Mouse (Mus musculus) heart, embryonic 14.5 days (tissue): ENCODE data around the gene Prrc2b. TPM values are rescaled to one million over a fixed set of nuclear protein-coding genes. Genes with fewer than 3 reads are reported as not detected.

Source experiments
- ATAC-seq: fragments of 200-750 bp; cut with Nextera tagmentation; 2 replicates; pipeline ENCODE4 v1.8.0; 2017; ENCODE audit warnings: low read depth, moderate TSS enrichment; ENCODE audit not compliant: insufficient number of reproducible peaks, insufficient read depth, low FRiP score
- H3K27ac ChIP-seq, 2 experiments: fragments of 200-500 bp in 1 of 2; fragments of 300-500 bp in 1 of 2; sonication (generic) in 1 of 2; replicated peaks in 1 of 2; 2 replicates each; pipeline ENCODE4 v1.5.1; 2012 to 2014; ENCODE audit warnings: low read depth in 2 of 2, low read length in 2 of 2, control low read depth in 1 of 2, mild to moderate bottlenecking in 1 of 2, mixed read lengths in 1 of 2; ENCODE audit not compliant: control insufficient read depth in 1 of 2, insufficient read depth in 1 of 2
- H3K27me3 ChIP-seq: fragments of 300-500 bp; sonication (generic); 2 replicates; pipeline ENCODE4 v1.6.1; 2014; ENCODE audit warnings: mild to moderate bottlenecking, low read length, control low read depth; ENCODE audit not compliant: control insufficient read depth, insufficient read depth
- H3K36me3 ChIP-seq: fragments of 300-500 bp; sonication (generic); 2 replicates; pipeline ENCODE4 v1.6.1; 2014; ENCODE audit warnings: mild to moderate bottlenecking, control low read depth, low read length, mixed read lengths; ENCODE audit not compliant: control insufficient read depth, insufficient read depth
- H3K4me1 ChIP-seq, 2 experiments: fragments of 200-500 bp in 1 of 2; fragments of 300-500 bp in 1 of 2; sonication (generic) in 1 of 2; 2 replicates each; pipeline ENCODE4 v1.6.1; 2012 to 2014; ENCODE audit warnings: low read length in 2 of 2, control low read depth in 1 of 2, mixed read lengths in 1 of 2; ENCODE audit not compliant: control insufficient read depth in 2 of 2, insufficient read depth in 2 of 2
- H3K4me2 ChIP-seq: fragments of 300-500 bp; sonication (generic); 2 replicates; pipeline ENCODE4 v1.6.1; 2014; ENCODE audit warnings: mild to moderate bottlenecking, low read length
- H3K4me3 ChIP-seq, 2 experiments: fragments of 200-500 bp in 1 of 2; fragments of 300-500 bp in 1 of 2; sonication (generic) in 1 of 2; 2 replicates each; pipeline ENCODE4 v1.5.1; 2012 to 2014; ENCODE audit warnings: low read length in 2 of 2, mild to moderate bottlenecking in 2 of 2, control low read depth in 1 of 2, low read depth in 1 of 2, moderate library complexity in 1 of 2; ENCODE audit not compliant: control insufficient read depth in 1 of 2, insufficient read depth in 1 of 2
- H3K9ac ChIP-seq: fragments of 300-500 bp; sonication (generic); 2 replicates; pipeline ENCODE4 v1.6.1; 2014; ENCODE audit warnings: mild to moderate bottlenecking, low read length
- H3K9me3 ChIP-seq: fragments of 300-500 bp; sonication (generic); 2 replicates; pipeline ENCODE4 v1.6.1; 2016; ENCODE audit warnings: low read length, control low read depth; ENCODE audit not compliant: control insufficient read depth
- WGBS: fragments of 180-500 bp; shearing (Covaris S2); extraction: QIAGEN DNeasy Blood & Tissue Kit; methylation state at CpG from one replicate; pipeline ENCODE4 v1.1.7; 2014; 5-methylcytosine and 5-hydroxymethylcytosine counted together
- polyA plus RNA-seq: library from polyadenylated mRNA; unstranded; fragments of >200 nt; fragmentation: Nextera tagmentation; extraction: Ambion mirVana; gene quantifications from 2 replicates; pipeline ENCODE4 v1.2.1, GENCODE M21; 2014

Gene Prrc2b
- polyA plus RNA-seq, 1 experiment from 2014 or later = 41.8 TPM

GRCm38 (mm10) chr2:32164503-32164902, 13.6 kb downstream of the Prrc2b start:
- H3K9ac ChIP-seq = peak overlapping the region; percentile 17; the same call in 1 of the 2 replicates
- 0 out of 4 replicates have a peak overlapping the region, but pooled peaks of 1 of the 2 experiments have one; percentile 12 for H3K27ac ChIP-seq
- no peaks in the 10 kb centered on the region for H3K36me3 ChIP-seq

GRCm38 (mm10) chr2:32165040-32165800, 14.3 kb downstream of the Prrc2b start:
- Histone ChIP-seq H3K9ac (peak overlapping the region; percentile 17; the same call in 1 of the 2 replicates), H3K36me3 (no peaks in the 10 kb centered on the region), H3K4me1 (peaks cover 38 to 64% of the 10 kb centered on the region in 2 experiments), H3K4me2 (no peak overlapping the region), H3K27me3 (no peaks in the 10 kb centered on the region), H3K9me3 (no peaks in the 10 kb centered on the region), H3K27ac (no peak overlapping the region), H3K4me3 (no peak overlapping the region)
- WGBS = 80% methylated on average over 11 of the region's 11 CpGs
- no peak for ATAC-seq

More at GRCm38 (mm10) chr2:32164503-32164902, 13.6 kb downstream of the Prrc2b start:
- Histone ChIP-seq H3K9me3 (no peaks in the 10 kb centered on the region), H3K4me1 (peaks cover 41 to 64% of the 10 kb centered on the region in 2 experiments), H3K4me3 (no peak overlapping the region), H3K4me2 (no peak overlapping the region), H3K27me3 (no peaks in the 10 kb centered on the region)
- no peak for ATAC-seq
- WGBS = 65% methylated on average over 12 of the region's 12 CpGs

- Histone ChIP-seq H3K27ac (peak overlapping the region in 1 of 2 experiments; percentile 92; a peak in 2 of 4 replicates), H3K9ac (no peak overlapping the region), H3K27me3 (no peaks in the 10 kb centered on the region), H3K4me1 (peaks cover 41 to 66% of the 10 kb centered on the region in 2 experiments), H3K4me2 (peak overlapping the region; percentile 65), H3K9me3 (no peaks in the 10 kb centered on the region), H3K36me3 (no peaks in the 10 kb centered on the region), H3K4me3 (no peak overlapping the region)
- ATAC-seq = no peak
- whole genome bisulfite sequencing = 14% methylated on average over 10 of the region's 10 CpGs
Measured at GRCm38 (mm10) chr2:32166581-32166980, 15.7 kb downstream of the Prrc2b start.

GRCm38 (mm10) chr2:32167034-32167770, 16.3 kb downstream of the Prrc2b start:
- no peak for ATAC-seq
- Histone ChIP-seq H3K27me3 (no peaks in the 10 kb centered on the region), H3K27ac (peak overlapping the region; percentile 92 to 96), H3K4me2 (peak overlapping the region; percentile 65), H3K4me3 (peak overlapping the region; percentile 8; a peak in 2 of 4 replicates), H3K36me3 (no peaks in the 10 kb centered on the region), H3K9ac (peak overlapping the region; percentile 68), H3K4me1 (peaks cover 44 to 72% of the 10 kb centered on the region in 2 experiments), H3K9me3 (no peaks in the 10 kb centered on the region)
- WGBS = 17% methylated on average over 16 of the region's 16 CpGs

GRCm38 (mm10) chr2:32167819-32168218, 16.9 kb downstream of the Prrc2b start:
- H3K4me3 ChIP-seq = peak overlapping the region; percentile 8; a peak in 2 of 4 replicates

GRCm38 (mm10) chr2:32169292-32169691, 18.4 kb downstream of the Prrc2b start:
- WGBS = 53% methylated on average over 5 of the region's 5 CpGs
- no peak for ATAC-seq
- no peak overlapping the region; the same call in 1 of the 2 replicates for H3K4me2 ChIP-seq

More at GRCm38 (mm10) chr2:32167819-32168218, 16.9 kb downstream of the Prrc2b start:
- 5% methylated on average over 7 of the region's 7 CpGs for WGBS
- Histone ChIP-seq H3K9me3 (no peaks in the 10 kb centered on the region), H3K4me1 (peaks cover 44 to 72% of the 10 kb centered on the region in 2 experiments), H3K36me3 (no peaks in the 10 kb centered on the region), H3K4me2 (peak overlapping the region; percentile 65), H3K9ac (peak overlapping the region; percentile 68), H3K27ac (peak overlapping the region; percentile 92 to 96), H3K27me3 (no peaks in the 10 kb centered on the region)
- ATAC-seq = peak; percentile 70

GRCm38 (mm10) chr2:32170010-32170409, 19.1 kb downstream of the Prrc2b start:
- Histone ChIP-seq H3K4me1 (peaks cover 50 to 81% of the 10 kb centered on the region in 2 experiments), H3K27me3 (no peaks in the 10 kb centered on the region), H3K9me3 (no peaks in the 10 kb centered on the region), H3K4me2 (peak overlapping the region; percentile 38), H3K36me3 (no peaks in the 10 kb centered on the region), H3K4me3 (no peak overlapping the region), H3K27ac (peak overlapping the region; percentile 26 to 77), H3K9ac (peak overlapping the region; percentile 31; the same call in 1 of the 2 replicates)
- WGBS = 49% methylated on average over 8 of the region's 8 CpGs
- no peak for ATAC-seq

More at GRCm38 (mm10) chr2:32169292-32169691, 18.4 kb downstream of the Prrc2b start:
- H3K27me3 ChIP-seq = no peaks in the 10 kb centered on the region
- H3K9ac ChIP-seq = peak overlapping the region; percentile 31; the same call in 1 of the 2 replicates
- no peaks in the 10 kb centered on the region for H3K36me3 ChIP-seq
- H3K4me3 ChIP-seq = no peak overlapping the region
- peaks cover 50 to 80% of the 10 kb centered on the region in 2 experiments for H3K4me1 ChIP-seq
- H3K9me3 ChIP-seq = no peaks in the 10 kb centered on the region
- peak overlapping the region in 1 of 2 experiments; percentile 77; a peak in 2 of 4 replicates for H3K27ac ChIP-seq
